Mouse (Mus musculus) c-Kit-positive CD71-positive TER-119-positive erythroid progenitor cells, embryonic 14.5 days (primary cell): ENCODE data around the gene Vamp2.

Source experiments
- DNase-seq: peaks from one replicate; pipeline ENCODE4 v3.0.0-alpha.2; 2013; ENCODE audit warnings: low spot score

The Vamp2 gene

DNA sequence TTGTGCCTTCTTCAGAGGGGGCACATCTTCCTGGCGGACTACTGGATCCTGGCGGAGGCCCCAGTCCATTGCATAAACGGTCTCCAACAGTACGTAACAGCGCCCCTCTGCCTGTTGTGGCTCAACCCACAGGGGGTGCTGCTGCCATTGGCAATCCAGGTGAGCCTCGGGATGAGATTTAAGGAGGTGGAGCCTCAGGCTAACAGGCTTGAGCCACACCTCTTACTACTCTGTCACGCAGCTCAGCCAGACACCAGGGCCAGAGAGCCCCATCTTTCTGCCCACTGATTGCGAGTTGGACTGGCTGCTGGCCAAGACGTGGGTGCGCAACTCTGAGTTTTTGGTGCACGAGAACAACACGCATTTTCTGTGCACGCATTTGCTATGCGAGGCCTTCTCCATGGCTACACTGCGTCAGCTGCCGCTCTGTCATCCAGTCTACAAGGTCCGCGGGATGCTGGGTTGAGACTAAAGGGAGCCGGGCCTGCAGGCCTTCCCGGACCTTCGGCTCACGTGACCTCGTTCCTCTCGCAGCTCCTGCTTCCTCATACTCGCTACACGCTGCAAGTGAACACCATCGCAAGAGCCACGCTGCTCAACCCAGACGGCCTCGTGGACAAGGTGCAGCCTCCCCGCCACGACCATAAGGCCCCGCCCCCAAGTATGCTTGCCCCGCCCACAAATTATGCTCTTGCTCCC lies 45.8 kb downstream of the Vamp2 start:
- no peak for DNase-seq

DNA sequence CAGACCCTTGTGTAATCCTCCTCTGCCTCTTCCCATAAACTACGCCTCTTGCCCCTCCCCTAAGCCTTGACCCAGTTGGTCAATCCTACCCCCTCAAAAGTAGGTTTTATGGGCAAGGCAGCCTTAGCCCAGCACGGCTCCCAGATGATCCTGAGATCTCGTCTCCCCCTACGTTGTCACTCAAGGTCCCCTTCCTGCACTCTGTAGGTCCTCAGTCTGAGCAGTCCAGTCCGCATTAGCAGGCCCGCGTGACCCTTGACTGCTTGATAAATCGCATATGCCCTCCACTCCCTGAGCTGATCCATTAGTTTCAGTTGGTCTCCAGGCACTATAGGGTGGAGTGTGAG lies 46.3 kb downstream of the Vamp2 start:
- no peak for DNase-seq

DNA sequence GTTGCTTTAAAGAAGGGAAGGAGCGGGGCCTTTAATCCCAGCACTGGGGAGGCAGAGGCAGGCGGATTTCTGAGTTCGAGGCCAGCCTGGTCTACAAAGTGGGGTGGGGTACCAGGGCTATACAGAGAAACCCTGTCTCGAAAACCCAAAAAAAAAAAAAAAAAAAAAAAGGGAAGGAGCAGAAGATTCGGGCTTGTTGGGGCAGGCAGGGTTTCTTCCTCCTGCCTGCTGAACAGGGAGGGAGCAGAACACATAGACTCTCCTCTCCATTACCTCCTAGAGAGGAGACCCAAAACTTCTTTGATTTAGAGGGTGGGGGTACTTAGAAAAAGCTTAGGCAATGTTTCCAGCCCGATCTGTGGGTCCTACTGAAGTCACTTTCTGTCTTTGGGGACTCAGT lies 47.1 kb downstream of the Vamp2 start:
- no peak for DNase-seq
